Mouse (Mus musculus): ENCODE results near the gene Pcca. TPM values are rescaled to one million over a fixed set of nuclear protein-coding genes. Genes with fewer than 3 reads are reported as not detected.

The Pcca gene
- total RNA-seq, 1 experiment, result 12.3 TPM

DNA sequence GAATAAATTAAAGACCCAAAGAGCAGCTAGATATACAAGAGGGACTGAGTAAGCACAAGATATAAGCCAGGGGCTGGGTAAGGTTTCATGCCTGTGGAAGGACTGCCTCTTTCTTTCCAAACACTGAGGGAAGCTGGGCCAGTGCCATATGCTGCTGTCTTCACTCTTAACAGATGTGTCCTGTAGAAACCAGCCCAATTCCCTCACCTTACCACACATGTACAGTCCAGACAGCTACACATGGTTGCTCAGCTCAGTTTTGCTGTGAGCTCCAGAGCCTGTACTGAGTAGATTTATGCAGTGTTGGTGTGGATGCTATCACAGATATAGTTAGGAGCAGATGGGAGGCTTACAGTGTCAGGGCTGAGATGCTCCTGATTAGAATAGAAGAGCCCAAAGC, 366.6 kb downstream of the Pcca start:
- TF ChIP-seq ZNF384 (IDR thresholded peaks at IDR 0.05; ENCODE audit: low read depth, low read length) (no peak), ZC3H11A (IDR thresholded peaks at IDR 0.05; ENCODE audit: borderline replicate concordance, low read depth, low read length) (no peak), CHD2 (IDR thresholded peaks at IDR 0.05; ENCODE audit: low read depth, low read length) (no peak), MAFK (IDR thresholded peaks at IDR 0.05; ENCODE audit: insufficient read depth, low read depth, low read length) (no peak), HCFC1 (IDR thresholded peaks at IDR 0.05; ENCODE audit: borderline replicate concordance, insufficient read depth, low read length) (no peak)
- H3K36me3 ChIP-seq (ENCODE audit: control insufficient read depth, insufficient read depth, low read length, poor library complexity, severe bottlenecking), result no peaks in the 10 kb centered on the region
- no peak overlapping the region for H3K27ac ChIP-seq (ENCODE audit: insufficient read depth, low read depth, low read length, poor library complexity, severe bottlenecking)
- no peaks in the 10 kb centered on the region for H3K4me1 ChIP-seq (ENCODE audit: control insufficient read depth in 2 of 2, insufficient read depth in 2 of 2, low read length in 2 of 2, poor library complexity in 1 of 2)
- H3K9ac ChIP-seq (ENCODE audit: insufficient read depth, low read depth, low read length, poor library complexity, severe bottlenecking), result no peak overlapping the region
- H3K9me3 ChIP-seq (ENCODE audit: control insufficient read depth, insufficient read depth, low read depth, low read length), result no peaks in the 10 kb centered on the region
- H3K4me3 ChIP-seq (ENCODE audit: insufficient read depth in 1 of 2, low read depth in 1 of 2, low read length in 2 of 2, poor library complexity in 1 of 2, severe bottlenecking in 1 of 2), result no peak overlapping the region
- DNase-seq (ENCODE audit: low read depth, low spot score), result no peak
- in situ Hi-C loops (cut with MboI; ENCODE audit: low sequenced_read_pairs in 2 of 2, unreplicated experiment in 2 of 2), result no loop called here

DNA sequence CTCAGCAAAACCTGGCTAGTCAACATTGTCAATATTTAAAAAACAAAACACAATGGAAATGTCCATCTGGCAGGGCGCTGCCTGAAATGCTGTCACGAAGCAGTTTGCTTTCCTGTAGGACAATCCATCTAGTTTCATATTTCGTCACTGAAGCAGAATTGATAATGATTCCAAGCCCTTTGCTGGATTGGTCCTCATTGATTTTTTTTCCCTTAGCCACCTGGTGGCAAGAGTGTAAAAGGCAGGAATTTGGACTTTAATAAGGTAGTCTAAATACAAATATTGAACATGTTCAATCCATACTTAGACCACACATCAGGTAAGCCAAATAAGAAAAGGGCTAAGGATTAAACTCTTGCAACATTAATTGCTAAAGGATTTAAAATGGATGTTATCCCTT, 367.1 kb downstream of the Pcca start:
- in situ Hi-C loops (cut with MboI; ENCODE audit: low sequenced_read_pairs in 2 of 2, unreplicated experiment in 2 of 2), result no loop called here
- no peak overlapping the region for H3K9ac ChIP-seq (ENCODE audit: insufficient read depth, low read depth, low read length, poor library complexity, severe bottlenecking)
- H3K4me1 ChIP-seq (ENCODE audit: control insufficient read depth in 2 of 2, insufficient read depth in 2 of 2, low read length in 2 of 2, poor library complexity in 1 of 2), result no peaks in the 10 kb centered on the region
- no peaks in the 10 kb centered on the region for H3K9me3 ChIP-seq (ENCODE audit: control insufficient read depth, insufficient read depth, low read depth, low read length)
- H3K27ac ChIP-seq (ENCODE audit: insufficient read depth, low read depth, low read length, poor library complexity, severe bottlenecking), result no peak overlapping the region
- H3K36me3 ChIP-seq (ENCODE audit: control insufficient read depth, insufficient read depth, low read length, poor library complexity, severe bottlenecking), result no peaks in the 10 kb centered on the region
- no peak overlapping the region for H3K4me3 ChIP-seq (ENCODE audit: insufficient read depth in 1 of 2, low read depth in 1 of 2, low read length in 2 of 2, poor library complexity in 1 of 2, severe bottlenecking in 1 of 2)
- DNase-seq (ENCODE audit: low read depth, low spot score), result no peak
- TF ChIP-seq ZNF384 (IDR thresholded peaks at IDR 0.05; ENCODE audit: low read depth, low read length) (no peak), CHD2 (IDR thresholded peaks at IDR 0.05; ENCODE audit: low read depth, low read length) (no peak), MAFK (IDR thresholded peaks at IDR 0.05; ENCODE audit: insufficient read depth, low read depth, low read length) (no peak), HCFC1 (IDR thresholded peaks at IDR 0.05; ENCODE audit: borderline replicate concordance, insufficient read depth, low read length) (no peak), ZC3H11A (IDR thresholded peaks at IDR 0.05; ENCODE audit: borderline replicate concordance, low read depth, low read length) (no peak)

DNA sequence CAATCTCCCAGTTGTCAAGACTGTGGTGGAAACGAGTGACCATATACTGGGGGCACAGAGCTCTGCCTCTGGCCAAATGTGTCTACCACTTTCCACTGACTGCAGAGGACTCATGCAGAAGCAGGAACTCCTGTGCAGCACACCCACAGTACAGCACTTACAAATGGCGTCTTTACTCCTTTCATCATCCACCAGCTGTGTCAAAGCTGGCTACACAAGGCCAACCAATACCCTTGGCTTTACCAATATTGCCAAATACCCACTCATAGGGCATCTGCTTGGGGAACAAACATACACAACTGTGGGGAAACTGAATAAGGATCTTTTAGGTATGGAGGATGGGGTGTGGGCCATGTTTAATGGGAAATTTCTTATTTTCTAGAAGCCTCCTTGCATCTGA, 367.6 kb downstream of the Pcca start:
- in situ Hi-C loops (cut with MboI; ENCODE audit: low sequenced_read_pairs in 2 of 2, unreplicated experiment in 2 of 2), result no loop called here
- no peak for DNase-seq (ENCODE audit: low read depth, low spot score)
- Histone ChIP-seq H3K27ac (ENCODE audit: insufficient read depth, low read depth, low read length, poor library complexity, severe bottlenecking) (no peak overlapping the region), H3K4me3 (ENCODE audit: insufficient read depth in 1 of 2, low read depth in 1 of 2, low read length in 2 of 2, poor library complexity in 1 of 2, severe bottlenecking in 1 of 2) (no peak overlapping the region), H3K4me1 (ENCODE audit: control insufficient read depth in 2 of 2, insufficient read depth in 2 of 2, low read length in 2 of 2, poor library complexity in 1 of 2) (no peaks in the 10 kb centered on the region), H3K9me3 (ENCODE audit: control insufficient read depth, insufficient read depth, low read depth, low read length) (no peaks in the 10 kb centered on the region), H3K9ac (ENCODE audit: insufficient read depth, low read depth, low read length, poor library complexity, severe bottlenecking) (no peak overlapping the region), H3K36me3 (ENCODE audit: control insufficient read depth, insufficient read depth, low read length, poor library complexity, severe bottlenecking) (no peaks in the 10 kb centered on the region)
- TF ChIP-seq ZNF384 (IDR thresholded peaks at IDR 0.05; ENCODE audit: low read depth, low read length), result no peak
- no peak for TF ChIP-seq CHD2 (IDR thresholded peaks at IDR 0.05; ENCODE audit: low read depth, low read length)
- TF ChIP-seq MAFK (IDR thresholded peaks at IDR 0.05; ENCODE audit: insufficient read depth, low read depth, low read length), result no peak
- no peak for TF ChIP-seq ZC3H11A (IDR thresholded peaks at IDR 0.05; ENCODE audit: borderline replicate concordance, low read depth, low read length)
- TF ChIP-seq HCFC1 (IDR thresholded peaks at IDR 0.05; ENCODE audit: borderline replicate concordance, insufficient read depth, low read length), result no peak

DNA sequence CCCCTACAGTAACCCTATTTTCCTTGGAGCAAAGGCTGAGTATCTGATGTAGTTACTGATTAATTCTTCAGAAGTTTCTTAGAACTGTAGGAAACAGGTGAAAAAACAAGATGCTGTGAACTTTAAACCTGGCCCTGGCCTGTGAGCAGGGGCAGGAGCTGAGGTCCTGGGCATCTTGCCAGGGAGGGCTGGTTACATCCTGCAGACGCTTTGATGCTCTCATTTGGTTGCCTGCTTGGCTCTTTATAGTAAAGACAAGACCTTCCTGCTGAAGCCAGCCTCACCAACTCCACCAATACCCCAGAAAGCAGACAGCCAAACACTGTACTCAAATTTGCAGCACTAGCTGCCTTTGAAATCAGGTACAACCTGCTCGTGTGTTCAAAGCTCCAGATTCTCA, 368.0 kb downstream of the Pcca start:
- H3K9me3 ChIP-seq (ENCODE audit: control insufficient read depth, insufficient read depth, low read depth, low read length), result no peaks in the 10 kb centered on the region
- H3K9ac ChIP-seq (ENCODE audit: insufficient read depth, low read depth, low read length, poor library complexity, severe bottlenecking), result no peak overlapping the region
- H3K27ac ChIP-seq (ENCODE audit: insufficient read depth, low read depth, low read length, poor library complexity, severe bottlenecking), result no peak overlapping the region
- H3K4me3 ChIP-seq (ENCODE audit: insufficient read depth in 1 of 2, low read depth in 1 of 2, low read length in 2 of 2, poor library complexity in 1 of 2, severe bottlenecking in 1 of 2), result no peak overlapping the region
- DNase-seq (ENCODE audit: low read depth, low spot score), result no peak
- no peaks in the 10 kb centered on the region for H3K4me1 ChIP-seq (ENCODE audit: control insufficient read depth in 2 of 2, insufficient read depth in 2 of 2, low read length in 2 of 2, poor library complexity in 1 of 2)
- in situ Hi-C loops (cut with MboI; ENCODE audit: low sequenced_read_pairs in 2 of 2, unreplicated experiment in 2 of 2), result no loop called here
- no peaks in the 10 kb centered on the region for H3K36me3 ChIP-seq (ENCODE audit: control insufficient read depth, insufficient read depth, low read length, poor library complexity, severe bottlenecking)
- TF ChIP-seq ZC3H11A (IDR thresholded peaks at IDR 0.05; ENCODE audit: borderline replicate concordance, low read depth, low read length) (no peak), ZNF384 (IDR thresholded peaks at IDR 0.05; ENCODE audit: low read depth, low read length) (no peak), MAFK (IDR thresholded peaks at IDR 0.05; ENCODE audit: insufficient read depth, low read depth, low read length) (no peak), HCFC1 (IDR thresholded peaks at IDR 0.05; ENCODE audit: borderline replicate concordance, insufficient read depth, low read length) (no peak), CHD2 (IDR thresholded peaks at IDR 0.05; ENCODE audit: low read depth, low read length) (no peak)

DNA sequence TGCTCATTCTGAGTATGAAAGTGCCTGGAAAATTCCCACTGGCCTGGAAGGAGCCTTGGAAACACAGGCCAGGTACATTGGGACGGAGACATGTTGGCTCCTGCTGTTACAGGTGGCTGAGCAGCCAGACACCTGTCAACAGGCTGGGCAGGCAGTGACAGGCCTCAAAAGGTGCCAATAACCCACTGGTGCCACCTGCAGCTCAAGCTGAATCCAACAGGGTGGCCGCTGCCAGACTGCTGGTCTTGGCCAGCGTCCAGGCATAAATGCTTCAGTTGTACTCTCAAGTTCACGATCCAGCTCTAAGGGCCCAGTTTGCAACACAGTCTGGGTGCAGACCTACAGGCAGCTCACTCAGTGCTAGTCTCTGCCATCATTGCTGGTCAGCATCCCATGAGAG, 368.8 kb downstream of the Pcca start:
- DNase-seq (ENCODE audit: low read depth, low spot score), result no peak
- Histone ChIP-seq H3K36me3 (ENCODE audit: control insufficient read depth, insufficient read depth, low read length, poor library complexity, severe bottlenecking) (no peaks in the 10 kb centered on the region), H3K27ac (ENCODE audit: insufficient read depth, low read depth, low read length, poor library complexity, severe bottlenecking) (no peak overlapping the region), H3K4me3 (ENCODE audit: insufficient read depth in 1 of 2, low read depth in 1 of 2, low read length in 2 of 2, poor library complexity in 1 of 2, severe bottlenecking in 1 of 2) (no peak overlapping the region), H3K4me1 (ENCODE audit: control insufficient read depth in 2 of 2, insufficient read depth in 2 of 2, low read length in 2 of 2, poor library complexity in 1 of 2) (no peaks in the 10 kb centered on the region), H3K9me3 (ENCODE audit: control insufficient read depth, insufficient read depth, low read depth, low read length) (no peaks in the 10 kb centered on the region), H3K9ac (ENCODE audit: insufficient read depth, low read depth, low read length, poor library complexity, severe bottlenecking) (no peak overlapping the region)
- in situ Hi-C loops (cut with MboI; ENCODE audit: low sequenced_read_pairs in 2 of 2, unreplicated experiment in 2 of 2), result no loop called here
- TF ChIP-seq ZNF384 (IDR thresholded peaks at IDR 0.05; ENCODE audit: low read depth, low read length) (no peak), ZC3H11A (IDR thresholded peaks at IDR 0.05; ENCODE audit: borderline replicate concordance, low read depth, low read length) (no peak), HCFC1 (IDR thresholded peaks at IDR 0.05; ENCODE audit: borderline replicate concordance, insufficient read depth, low read length) (no peak)

Data from ES-E14 (cell line).